Mouse (Mus musculus) CD4-positive, CD25-positive, alpha-beta regulatory T cell (primary cell): ENCODE results near the gene Cfap45. TPM values are rescaled to one million over a fixed set of nuclear protein-coding genes. Genes with fewer than 3 reads are reported as not detected.

ENCODE experiments used
- polyA plus RNA-seq: library from polyadenylated mRNA; unstranded; fragments of 100-300 nt; shearing (Covaris generic); gene quantifications from one replicate; pipeline ENCODE4 v1.2.1, GENCODE M21; 2017

Cfap45 gene
- polyA plus RNA-seq, result 0.07 TPM

DNA sequence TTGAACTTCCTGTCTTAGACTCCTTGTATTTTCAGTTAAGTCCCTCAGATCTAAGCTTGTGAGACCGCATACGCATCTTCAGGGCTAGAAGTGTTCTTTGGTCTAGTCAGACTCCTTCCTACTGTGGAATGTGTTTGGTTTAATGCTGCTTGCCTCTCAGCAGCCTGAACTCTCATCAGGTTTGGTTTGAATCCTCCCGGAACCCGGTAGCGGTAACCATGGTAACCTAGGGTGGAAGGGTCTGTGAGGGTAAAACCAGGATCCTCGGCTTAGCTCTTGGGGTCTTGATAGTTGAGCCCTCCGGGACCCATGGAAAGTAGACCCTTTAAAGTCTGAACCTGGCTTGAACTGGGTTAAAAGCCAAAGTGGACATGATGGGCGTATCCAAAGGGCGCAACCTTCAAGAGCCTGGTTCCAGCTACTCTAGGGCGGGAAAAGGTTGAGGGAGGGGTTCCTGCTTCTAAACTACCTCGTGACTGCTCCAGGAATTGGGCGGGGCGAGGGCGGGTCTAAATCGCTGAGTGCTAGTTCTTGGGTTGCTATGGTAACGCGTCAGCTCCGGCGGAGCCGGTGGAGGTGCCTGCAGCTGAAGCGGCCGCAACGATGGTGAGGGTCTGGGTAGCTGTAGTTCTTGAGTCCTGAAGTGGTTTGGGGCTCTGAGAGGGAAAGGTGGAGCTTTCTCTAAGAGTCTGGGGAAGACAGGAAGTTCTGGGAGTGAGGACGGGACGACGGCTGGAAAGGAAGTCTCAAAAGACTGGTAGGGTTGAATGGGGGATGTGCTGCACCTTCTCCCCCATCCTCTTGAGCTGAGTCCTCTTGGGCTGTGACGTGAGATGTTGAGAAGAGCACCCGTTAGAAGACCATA is at the start of gene Cfap45:
Cfap45 (plus strand) TSS at position 226 of the 865 bp plus-strand sequence.

GRCm38 (mm10) chr1:172475054-172475741 is 45.4 kb upstream of the Cfap45 start, which contains the start of gene Slamf9:
Gene Slamf9, plus strand, starts transcription at chr1:172475358.

DNA sequence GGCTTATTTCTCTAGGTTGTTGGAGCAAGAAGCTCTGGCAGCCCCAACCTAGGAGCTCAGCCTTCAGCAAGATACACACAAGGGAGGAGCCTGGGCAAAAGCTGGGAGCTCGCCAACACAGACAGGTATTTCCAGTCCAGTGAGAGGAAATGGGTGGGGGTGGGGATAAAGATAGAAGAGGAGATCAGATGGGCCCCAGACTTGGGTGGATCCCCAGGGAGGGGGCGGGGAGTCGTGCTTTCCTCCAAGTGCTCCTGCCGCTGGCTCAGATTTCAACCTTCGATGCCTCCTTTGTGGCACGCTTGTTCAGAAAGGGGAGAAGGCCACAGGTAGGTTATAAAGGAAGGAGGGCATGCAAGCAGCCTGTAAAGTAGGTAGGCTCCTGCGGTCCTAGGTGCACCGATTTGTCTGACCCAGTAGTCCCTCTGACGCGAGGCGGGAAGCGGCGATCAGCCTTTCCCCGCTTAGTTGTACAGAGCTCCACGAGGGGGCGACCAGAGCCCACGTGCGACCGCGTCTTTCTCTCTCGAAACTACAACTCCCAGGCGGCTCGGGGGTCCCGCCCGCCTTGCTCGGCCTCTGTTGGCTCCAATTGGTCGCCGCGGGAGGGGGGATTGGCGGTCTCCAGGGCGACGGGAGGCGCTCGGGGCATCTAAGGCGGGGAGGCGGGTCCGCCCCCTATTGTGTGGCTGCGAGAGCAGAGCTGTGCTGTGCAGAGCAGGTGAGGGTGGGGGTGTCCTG is 38.9 kb upstream of the Cfap45 start, which contains the start of gene Igsf9:
Igsf9 (plus strand) TSS at position 249 of the 741 bp plus-strand sequence.

GRCm38 (mm10) chr1:172499765-172500441 is 20.7 kb upstream of the Cfap45 start, which contains the start of gene Tagln2:
Gene Tagln2, plus strand, starts transcription at chr1:172500047.

GRCm38 (mm10) chr1:172555638-172556037 is 35.0 kb downstream of the Cfap45 start, which contains the start of gene Vsig8:
Gene Vsig8, plus strand, starts transcription at chr1:172555938.

GRCm38 (mm10) chr1:172590385-172590784 is 69.8 kb downstream of the Cfap45 start, which contains the start of gene Slamf8:
Gene Slamf8, minus strand, starts transcription at chr1:172590568.

Other genes with a start within 250 kb of the Cfap45 start
- gene Atp1a2, start 222.7 kb upstream of the Cfap45 start, polyA plus RNA-seq, result 0.77 TPM
- gene Kcnj9, start 191.5 kb upstream of the Cfap45 start, polyA plus RNA-seq, result not detected
- gene Kcnj10, start 179.6 kb upstream of the Cfap45 start, polyA plus RNA-seq, result not detected
- 9.4 TPM for gene Pigm, start 144.3 kb upstream of the Cfap45 start, polyA plus RNA-seq
- not detected for gene Slamf9, start 45.4 kb upstream of the Cfap45 start, polyA plus RNA-seq
- gene Igsf9, start 39.0 kb upstream of the Cfap45 start, polyA plus RNA-seq, result 2.0 TPM
- gene Tagln2, start 20.8 kb upstream of the Cfap45 start, polyA plus RNA-seq, result 262 TPM
- gene Vsig8, start 35.1 kb downstream of the Cfap45 start, polyA plus RNA-seq, result not detected
- gene Slamf8, start 69.8 kb downstream of the Cfap45 start, polyA plus RNA-seq, result 0.18 TPM
- gene Fcrl6, start 81.8 kb downstream of the Cfap45 start, polyA plus RNA-seq, result not detected
- gene Dusp23, start 112.2 kb downstream of the Cfap45 start, polyA plus RNA-seq, result 4.9 TPM
- not detected for gene Crp, start 177.3 kb downstream of the Cfap45 start, polyA plus RNA-seq